Mouse (Mus musculus) embryonic facial prominence, embryonic 15.5 days (tissue): ENCODE data around the gene Btbd19. TPM values are rescaled to one million over a fixed set of nuclear protein-coding genes. Genes with fewer than 3 reads are reported as not detected.
A peak's percentile ranks its signal among the peaks of the same experiment; 100 is the strongest.

Experiments used
- ATAC-seq: fragments of 200-750 bp; cut with Nextera tagmentation; 2 replicates; pipeline ENCODE4 v1.8.0; 2017; ENCODE audit warnings: low read depth, moderate TSS enrichment; ENCODE audit not compliant: insufficient number of reproducible peaks, low FRiP score, low TSS enrichment
- H3K27ac ChIP-seq: fragments of 300-500 bp; sonication (generic); replicated peaks from 2 replicates; pipeline ENCODE4 v1.5.1; 2015; ENCODE audit warnings: mild to moderate bottlenecking, inconsistent platforms
- H3K27me3 ChIP-seq: fragments of 300-500 bp; sonication (generic); 2 replicates; pipeline ENCODE4 v1.6.1; 2015; ENCODE audit warnings: inconsistent platforms
- H3K36me3 ChIP-seq: fragments of 300-500 bp; sonication (generic); 2 replicates; pipeline ENCODE4 v1.6.1; 2015; ENCODE audit warnings: mild to moderate bottlenecking, inconsistent platforms
- H3K4me1 ChIP-seq: fragments of 300-500 bp; sonication (generic); 2 replicates; pipeline ENCODE4 v1.6.1; 2015; ENCODE audit warnings: inconsistent platforms
- H3K4me2 ChIP-seq: fragments of 300-500 bp; sonication (generic); replicated peaks from 2 replicates; pipeline ENCODE4 v1.6.1; 2015; ENCODE audit warnings: mild to moderate bottlenecking, inconsistent platforms
- H3K4me3 ChIP-seq: fragments of 300-500 bp; sonication (generic); replicated peaks from 2 replicates; pipeline ENCODE4 v1.5.1; 2015; ENCODE audit warnings: mild to moderate bottlenecking, inconsistent platforms
- H3K9ac ChIP-seq: fragments of 300-500 bp; sonication (generic); 2 replicates; pipeline ENCODE4 v1.6.1; 2015; ENCODE audit warnings: inconsistent platforms
- H3K9me3 ChIP-seq: fragments of 300-500 bp; sonication (generic); replicated peaks from 2 replicates; pipeline ENCODE4 v1.6.1; 2016; ENCODE audit warnings: inconsistent platforms
- WGBS: fragments of 180-500 bp; shearing (Covaris S2); methylation state at CpG from one replicate; pipeline ENCODE4 v1.1.7; 2015; 5-methylcytosine and 5-hydroxymethylcytosine counted together
- polyA plus RNA-seq: library from polyadenylated mRNA; unstranded; fragments of >200 nt; fragmentation: Nextera tagmentation; extraction: Ambion mirVana; gene quantifications from 2 replicates; pipeline ENCODE4 v1.2.1, GENCODE M21; 2015

The Btbd19 gene
- polyA plus RNA-seq, 1 experiment from 2014 or later: 13.2 TPM

DNA sequence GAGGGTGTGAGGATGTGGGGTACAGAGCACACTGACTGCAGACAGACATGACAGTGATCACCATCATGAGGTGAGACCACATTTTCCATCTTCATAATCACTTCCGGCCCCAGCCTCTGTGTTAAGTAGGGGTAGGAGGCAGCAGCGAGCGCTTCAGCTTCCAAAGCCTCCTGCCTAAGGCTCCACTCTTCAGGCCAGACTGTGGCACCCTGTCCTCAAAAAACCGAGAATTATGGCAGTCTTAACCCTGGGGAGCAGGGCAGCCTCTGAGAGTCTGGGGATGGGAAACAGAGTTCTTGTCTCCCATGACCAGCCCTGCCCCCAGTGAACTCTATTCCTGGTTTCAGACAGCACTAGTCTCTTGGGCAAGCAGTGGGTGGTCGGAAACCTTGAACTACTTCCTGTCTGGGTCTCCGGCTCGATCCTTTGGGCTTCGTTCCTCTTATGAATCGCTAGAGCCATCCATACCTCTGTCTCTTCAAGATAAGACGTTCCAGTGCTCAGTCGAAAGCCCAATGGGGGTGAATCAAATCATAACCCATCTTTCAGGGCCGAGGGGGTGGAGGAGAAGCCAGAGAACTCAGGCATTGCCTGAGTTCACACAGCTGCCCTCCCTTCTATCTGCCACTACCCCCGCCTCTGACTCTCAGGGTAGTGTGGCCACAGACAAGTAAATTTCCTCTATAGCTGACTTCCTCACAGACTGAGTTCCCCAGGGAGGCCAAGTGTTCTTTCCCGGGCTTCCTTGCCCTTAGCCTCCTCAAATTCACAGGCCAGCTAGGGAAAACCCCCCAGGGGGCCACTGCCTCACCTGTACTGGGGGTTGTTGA, 792 bp downstream of the Btbd19 start:
- H3K27ac ChIP-seq: peak overlapping the region; percentile 87
- H3K4me2 ChIP-seq: peak overlapping the region; percentile 21
- ATAC-seq: no peak
- H3K9ac ChIP-seq: 0 out of 2 replicates have a peak overlapping the region, but pooled peaks have one; percentile 24
- H3K9me3 ChIP-seq: no peaks in the 10 kb centered on the region
- peaks cover 44% of the 10 kb centered on the region for H3K4me1 ChIP-seq
- H3K27me3 ChIP-seq: no peaks in the 10 kb centered on the region
- H3K36me3 ChIP-seq: peaks cover 16% of the 10 kb centered on the region; the same call in 1 of the 2 replicates
- no peak overlapping the region for H3K4me3 ChIP-seq
- WGBS: 54% methylated on average over 14 of the region's 14 CpGs

- no peaks in the 10 kb centered on the region for H3K9me3 ChIP-seq
- H3K27me3 ChIP-seq: no peaks in the 10 kb centered on the region
- no peak for ATAC-seq
- H3K36me3 ChIP-seq: 0 out of 2 replicates have a peak, but pooled peaks cover 13% of the 10 kb centered on the region
- peak overlapping the region; percentile 87; the same call in 1 of the 2 replicates for H3K27ac ChIP-seq
- peaks cover 46% of the 10 kb centered on the region for H3K4me1 ChIP-seq
- no peak overlapping the region for H3K9ac ChIP-seq
- H3K4me3 ChIP-seq: no peak overlapping the region
- WGBS: 86% methylated on average over 3 of the region's 3 CpGs
- no peak overlapping the region for H3K4me2 ChIP-seq
Measured at GRCm38 (mm10) chr4:117124218-117124517, 1.4 kb downstream of the Btbd19 start.

- Histone ChIP-seq H3K9me3 (no peaks in the 10 kb centered on the region), H3K4me3 (no peak overlapping the region), H3K4me1 (peaks cover 46% of the 10 kb centered on the region), H3K27ac (no peak overlapping the region), H3K36me3 (0 out of 2 replicates have a peak, but pooled peaks cover 8% of the 10 kb centered on the region), H3K27me3 (no peaks in the 10 kb centered on the region), H3K9ac (no peak overlapping the region), H3K4me2 (no peak overlapping the region)
- WGBS: 82% methylated on average over 8 of the region's 9 CpGs
- no peak for ATAC-seq
Measured at GRCm38 (mm10) chr4:117123546-117124217, 1.8 kb downstream of the Btbd19 start.

DNA sequence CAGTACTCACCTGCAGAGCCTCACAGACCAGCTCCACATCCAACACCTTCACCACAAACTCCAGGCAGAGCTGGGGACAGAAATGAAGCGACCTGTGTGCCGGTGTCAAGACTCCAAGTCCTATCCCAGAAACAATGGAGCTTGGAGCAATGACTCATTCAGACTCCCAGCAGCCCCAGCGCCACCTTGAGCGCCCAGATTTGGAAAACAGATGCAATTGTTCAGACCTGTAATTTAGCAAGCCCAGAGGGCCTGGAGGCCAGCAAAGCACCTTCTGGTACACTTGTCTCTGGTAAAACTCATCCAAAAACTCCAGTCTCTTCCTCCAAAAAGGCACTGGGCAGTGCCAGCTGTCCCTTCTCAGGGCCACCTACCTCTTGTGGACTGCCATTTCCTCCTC, 3.3 kb downstream of the Btbd19 start:
- no peaks in the 10 kb centered on the region for H3K27me3 ChIP-seq
- no peak for ATAC-seq
- H3K4me3 ChIP-seq: no peak overlapping the region
- no peaks in the 10 kb centered on the region for H3K36me3 ChIP-seq
- peaks cover 46% of the 10 kb centered on the region for H3K4me1 ChIP-seq
- no peak overlapping the region for H3K9ac ChIP-seq
- no peaks in the 10 kb centered on the region for H3K9me3 ChIP-seq
- 73% methylated on average over 4 of the region's 4 CpGs for WGBS
- H3K27ac ChIP-seq: peak overlapping the region; percentile 58; the same call in 1 of the 2 replicates
- no peak overlapping the region for H3K4me2 ChIP-seq

DNA sequence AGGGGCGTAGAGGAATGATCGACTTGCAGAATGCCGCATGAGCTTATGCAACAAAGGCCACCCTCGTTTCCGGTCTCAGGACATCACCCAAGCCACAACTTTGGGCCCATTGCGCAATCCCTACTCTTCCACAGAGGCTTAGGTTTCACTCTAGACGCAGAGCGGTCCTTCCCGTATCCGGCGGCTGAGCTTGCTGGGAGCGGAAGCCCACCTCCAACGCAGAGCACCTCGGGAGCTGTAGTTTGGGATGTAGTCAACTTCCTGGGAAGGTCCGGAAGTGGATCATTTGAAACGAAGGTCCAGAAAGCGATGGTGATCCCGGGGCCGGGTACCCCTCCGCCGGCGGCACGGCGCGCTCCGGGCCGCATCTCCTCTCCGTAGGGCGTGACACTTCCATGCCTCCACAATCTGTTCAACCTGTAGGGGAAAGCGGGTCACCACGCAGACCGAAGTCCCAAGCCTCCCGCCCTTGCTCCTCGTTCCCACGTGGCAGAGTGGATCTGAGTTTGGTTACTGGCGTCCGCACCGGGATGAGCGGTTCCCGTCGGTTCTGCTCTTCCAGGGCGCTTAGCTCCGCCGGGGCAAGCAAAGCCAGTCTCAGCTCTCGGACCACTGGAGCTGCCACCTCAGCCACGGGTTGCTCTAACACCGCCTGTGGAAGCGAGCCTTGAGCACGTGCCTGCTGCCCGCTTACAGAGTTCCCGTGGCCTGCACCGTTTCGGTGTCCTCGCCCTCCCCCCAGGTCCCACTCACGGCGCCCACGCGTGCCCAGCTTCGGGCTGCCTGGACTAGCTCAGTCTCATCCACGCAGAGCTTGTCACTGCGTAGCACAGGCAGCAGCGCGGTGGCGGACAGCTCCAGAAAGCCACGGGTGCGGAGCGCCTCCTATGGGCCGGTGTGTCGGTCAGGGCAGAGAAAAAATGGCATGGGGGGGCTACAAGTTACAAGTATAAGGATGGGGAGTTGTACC, 4.8 kb downstream of the Btbd19 start:
- H3K9me3 ChIP-seq: no peaks in the 10 kb centered on the region
- H3K27ac ChIP-seq: peak overlapping the region; percentile 93
- WGBS: under 1% methylated on average over 69 of the region's 69 CpGs
- H3K4me3 ChIP-seq: peak overlapping the region; percentile 81
- no peaks in the 10 kb centered on the region for H3K27me3 ChIP-seq
- H3K4me1 ChIP-seq: peaks cover 35% of the 10 kb centered on the region
- peak; percentile 93 for ATAC-seq
- H3K4me2 ChIP-seq: peak overlapping the region; percentile 98
- H3K9ac ChIP-seq: peak overlapping the region; percentile 57
- no peaks in the 10 kb centered on the region for H3K36me3 ChIP-seq

DNA sequence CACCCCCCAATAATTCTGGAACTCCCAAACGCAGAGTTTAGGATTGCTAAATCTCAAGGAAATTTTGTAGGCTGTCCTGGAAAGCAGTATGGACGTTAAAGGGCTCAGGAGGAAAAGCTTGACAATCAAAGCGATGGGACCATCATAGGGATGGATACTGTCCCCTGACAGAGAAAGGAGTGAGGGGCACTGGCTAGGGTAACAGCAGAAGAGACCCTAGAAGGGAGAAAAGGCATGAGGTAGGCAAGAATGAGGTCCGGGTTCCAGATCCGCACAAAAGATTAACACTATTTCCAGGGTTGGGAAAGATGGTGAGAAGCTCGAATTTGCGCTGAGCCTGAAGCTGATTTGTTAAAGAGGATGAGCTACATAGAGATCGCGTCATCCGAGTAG, 5.5 kb downstream of the Btbd19 start:
- Histone ChIP-seq H3K4me3 (peak overlapping the region; percentile 81), H3K4me1 (peaks cover 28% of the 10 kb centered on the region), H3K27me3 (no peaks in the 10 kb centered on the region), H3K27ac (peak overlapping the region; percentile 93), H3K4me2 (peak overlapping the region; percentile 98), H3K9ac (peak overlapping the region; percentile 40), H3K9me3 (no peaks in the 10 kb centered on the region), H3K36me3 (no peaks in the 10 kb centered on the region)
- no peak for ATAC-seq
- 6% methylated on average over 10 of the region's 10 CpGs for WGBS

GRCm38 (mm10) chr4:117119636-117120035, 5.9 kb downstream of the Btbd19 start:
- H3K4me2 ChIP-seq: peak overlapping the region; percentile 98

GRCm38 (mm10) chr4:117117931-117118330, 7.6 kb downstream of the Btbd19 start:
- Histone ChIP-seq H3K36me3 (peaks cover 20% of the 10 kb centered on the region), H3K4me2 (no peak overlapping the region), H3K27ac (no peak overlapping the region), H3K9me3 (no peaks in the 10 kb centered on the region), H3K9ac (no peak overlapping the region), H3K4me1 (peaks cover 20% of the 10 kb centered on the region; the same call in 1 of the 2 replicates), H3K27me3 (no peaks in the 10 kb centered on the region), H3K4me3 (no peak overlapping the region)
- WGBS: 81% methylated on average over 7 of the region's 7 CpGs
- no peak for ATAC-seq

More at GRCm38 (mm10) chr4:117119636-117120035, 5.9 kb downstream of the Btbd19 start:
- Histone ChIP-seq H3K4me1 (peaks cover 24% of the 10 kb centered on the region), H3K36me3 (peaks cover 4% of the 10 kb centered on the region; the same call in 1 of the 2 replicates), H3K9me3 (no peaks in the 10 kb centered on the region), H3K4me3 (peak overlapping the region; percentile 81), H3K9ac (no peak overlapping the region), H3K27ac (peak overlapping the region; percentile 93), H3K27me3 (no peaks in the 10 kb centered on the region)
- ATAC-seq: no peak
- 64% methylated on average over 5 of the region's 5 CpGs for WGBS

DNA sequence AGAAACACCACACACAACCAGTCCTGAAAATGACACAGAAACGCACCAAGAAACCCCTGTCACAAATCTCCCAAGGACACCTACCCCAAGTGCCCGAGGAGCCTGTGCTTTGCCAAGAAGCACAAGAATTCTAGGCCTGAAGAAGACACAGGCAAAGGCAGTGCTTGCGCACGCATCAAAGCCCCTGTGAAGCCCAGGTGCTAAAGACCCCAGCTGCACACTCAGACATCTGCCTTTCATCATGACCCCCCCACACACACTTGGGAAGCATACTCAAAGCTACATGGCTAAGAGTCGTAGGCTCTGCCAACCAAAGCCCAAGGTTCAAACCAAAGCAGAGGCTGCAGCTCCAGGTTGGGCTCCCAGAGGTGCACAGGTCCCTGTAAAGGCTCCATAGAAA, 9.9 kb downstream of the Btbd19 start:
- ATAC-seq: no peak
- Histone ChIP-seq H3K27me3 (no peaks in the 10 kb centered on the region), H3K4me3 (no peak overlapping the region), H3K4me2 (no peak overlapping the region), H3K9ac (no peak overlapping the region; the same call in 1 of the 2 replicates), H3K36me3 (peaks cover 32% of the 10 kb centered on the region), H3K9me3 (no peaks in the 10 kb centered on the region), H3K27ac (no peak overlapping the region), H3K4me1 (peaks cover 6% of the 10 kb centered on the region; the same call in 1 of the 2 replicates)
- 76% methylated on average over 5 of the region's 5 CpGs for WGBS

DNA sequence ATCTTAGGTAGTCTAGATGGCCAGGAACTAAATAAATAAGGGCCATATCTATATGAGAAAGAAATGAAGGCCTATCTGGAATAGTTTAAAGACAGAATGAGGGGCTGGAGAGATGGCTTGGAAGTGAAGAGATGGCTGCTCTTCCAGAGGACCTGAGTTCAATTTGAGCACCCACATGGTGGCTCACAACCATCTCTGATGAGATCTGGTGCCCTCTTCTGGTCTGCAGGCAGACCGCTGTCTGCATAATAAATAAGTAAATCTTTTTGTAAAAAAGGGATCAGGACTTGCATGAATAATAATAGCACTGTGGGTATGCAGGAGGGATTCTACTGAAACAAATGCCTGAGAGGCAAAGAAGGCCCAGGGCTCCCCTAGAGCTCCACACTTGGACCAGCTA, 12.3 kb downstream of the Btbd19 start:
- no peak overlapping the region for H3K4me3 ChIP-seq
- WGBS: 74% methylated on average over 1 of the region's 1 CpGs
- no peaks in the 10 kb centered on the region for H3K9me3 ChIP-seq
- H3K9ac ChIP-seq: no peak overlapping the region
- no peak for ATAC-seq
- H3K27me3 ChIP-seq: no peaks in the 10 kb centered on the region
- H3K27ac ChIP-seq: no peak overlapping the region
- no peaks in the 10 kb centered on the region for H3K4me1 ChIP-seq
- no peak overlapping the region for H3K4me2 ChIP-seq
- H3K36me3 ChIP-seq: peaks cover 47% of the 10 kb centered on the region
